Mouse (Mus musculus) liver, postnatal 0 days (tissue): ENCODE results near the gene Calr.

Experiments used
- CTCF ChIP-seq: sonication (generic); IDR thresholded peaks from 2 replicates; pipeline ENCODE4 v1.5.1; 2016; ENCODE audit warnings: antibody characterized with exemption, low read depth
- EP300 ChIP-seq: IDR thresholded peaks from 2 replicates; pipeline ENCODE4 v1.6.1; 2016; ENCODE audit warnings: antibody characterized with exemption, low read depth, mild to moderate bottlenecking

DNA sequence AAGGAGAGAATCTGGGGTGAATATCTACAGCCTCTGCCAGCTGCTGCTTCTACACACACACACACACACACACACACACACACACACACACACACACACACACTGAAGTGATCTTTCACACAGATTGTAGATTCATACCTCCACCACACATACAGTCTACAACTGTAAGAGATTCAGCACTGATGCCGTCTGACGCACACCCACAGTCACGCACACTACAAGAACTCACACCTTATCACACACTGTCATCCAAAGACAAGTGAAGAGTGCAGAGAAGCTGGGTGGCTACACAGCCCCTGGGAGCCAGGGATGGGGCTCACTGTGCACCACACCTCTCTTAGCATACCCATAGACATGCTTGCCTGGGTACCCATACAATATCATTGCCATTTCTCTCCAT is 32.9 kb downstream of the Calr start:
- TF ChIP-seq CTCF: no peak
- TF ChIP-seq EP300: no peak
